Mouse (Mus musculus) CH12.LX (cell line): ENCODE results near the gene Prcc.

ENCODE experiments used
- CHD2 ChIP-seq: IDR thresholded peaks from 2 replicates; pipeline ENCODE4 v1.6.1; 2011; ENCODE audit warnings: low read length, improper control_type of control experiment
- CTCF ChIP-seq, 2 experiments: IDR thresholded peaks in 1 of 2; conservative IDR thresholded peaks in 1 of 2; 2 replicates each; pipeline ENCODE4 v1.5.1; 2011 to 2012; ENCODE audit warnings: low read depth in 2 of 2, low read length in 2 of 2, improper control_type of control experiment in 1 of 2, inconsistent platforms in 1 of 2, mild to moderate bottlenecking in 1 of 2, moderate library complexity in 1 of 2
- E2F4 ChIP-seq: IDR thresholded peaks from 2 replicates; pipeline ENCODE4 v1.6.1; 2011; ENCODE audit warnings: low read depth, low read length, improper control_type of control experiment; ENCODE audit not compliant: insufficient replicate concordance
- ELF1 ChIP-seq: IDR thresholded peaks from 2 replicates; pipeline ENCODE4 v1.6.1; 2014; ENCODE audit warnings: low read depth, mild to moderate bottlenecking, inconsistent platforms, low read length, improper control_type of control experiment
- EP300 ChIP-seq: IDR thresholded peaks from 2 replicates; pipeline ENCODE4 v1.6.1; 2011; ENCODE audit warnings: low read length, improper control_type of control experiment
- MAFK ChIP-seq: IDR thresholded peaks from 2 replicates; pipeline ENCODE4 v1.6.1; 2011; ENCODE audit warnings: low read length, improper control_type of control experiment; ENCODE audit not compliant: insufficient replicate concordance
- MAX ChIP-seq: IDR thresholded peaks from 2 replicates; pipeline ENCODE4 v1.6.1; 2011; ENCODE audit warnings: low read length, improper control_type of control experiment
- MAZ ChIP-seq: IDR thresholded peaks from 2 replicates; pipeline ENCODE4 v1.6.1; 2012; ENCODE audit warnings: low read depth, mild to moderate bottlenecking, inconsistent platforms, low read length, improper control_type of control experiment, moderate library complexity
- POLR2A ChIP-seq: IDR thresholded peaks from 2 replicates; pipeline ENCODE4 v1.6.1; 2011; ENCODE audit warnings: low read depth, mild to moderate bottlenecking, improper control_type of control experiment, low read length
- RAD21 ChIP-seq: IDR thresholded peaks from 2 replicates; pipeline ENCODE4 v1.6.1; 2011; ENCODE audit warnings: low read depth, mild to moderate bottlenecking, low read length, improper control_type of control experiment, moderate library complexity
- TBP ChIP-seq: conservative IDR thresholded peaks from 2 replicates; pipeline ENCODE4 v1.6.1; 2011; ENCODE audit warnings: low read depth, low read length, improper control_type of control experiment
- UBTF ChIP-seq: IDR thresholded peaks from 2 replicates; pipeline ENCODE4 v1.6.1; 2012; ENCODE audit warnings: low read depth, mild to moderate bottlenecking, inconsistent platforms, low read length, improper control_type of control experiment, moderate library complexity
- USF1 ChIP-seq: IDR thresholded peaks from 2 replicates; pipeline ENCODE4 v1.6.1; 2014; ENCODE audit warnings: low read depth, mild to moderate bottlenecking, inconsistent platforms, low read length, improper control_type of control experiment
- ZKSCAN1 ChIP-seq: IDR thresholded peaks from 2 replicates; pipeline ENCODE4 v1.6.1; 2012; ENCODE audit warnings: low read depth, inconsistent platforms, low read length, improper control_type of control experiment, borderline replicate concordance

DNA sequence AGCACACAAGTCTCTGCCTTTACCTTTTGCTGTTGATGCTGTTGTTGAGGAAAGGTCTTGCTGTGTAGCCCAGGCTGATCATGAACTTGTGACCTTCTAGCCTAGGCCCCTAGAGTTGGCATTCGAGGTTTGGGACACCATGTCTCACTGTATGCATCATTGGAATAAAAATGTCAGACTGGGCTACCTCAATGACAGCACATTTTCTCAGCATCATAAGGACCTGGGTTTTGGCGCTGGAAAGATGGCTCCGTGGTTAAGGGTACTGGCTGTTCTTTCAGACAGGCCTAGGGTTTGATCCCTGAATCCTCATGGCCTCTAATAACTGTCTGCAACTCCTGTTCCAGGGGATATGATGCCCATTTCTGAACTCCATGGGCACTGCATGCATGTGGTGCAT lies 14.4 kb upstream of the Prcc start:
- no peak for TF ChIP-seq MAZ
- no peak for TF ChIP-seq CTCF (conservative IDR thresholded peaks at IDR 0.05 in 1 of 2, IDR thresholded peaks at IDR 0.05 in 1 of 2; ENCODE audit: low read depth in 2 of 2, low read length in 2 of 2)
- no peak for TF ChIP-seq ZKSCAN1
- no peak for TF ChIP-seq ELF1
- no peak for TF ChIP-seq EP300
- no peak for TF ChIP-seq UBTF
- no peak for TF ChIP-seq MAFK
- no peak for TF ChIP-seq CHD2
- no peak for TF ChIP-seq TBP
- TF ChIP-seq RAD21 = no peak
- no peak for TF ChIP-seq USF1
- no peak for TF ChIP-seq MAX
- TF ChIP-seq POLR2A = no peak
- no peak for TF ChIP-seq E2F4
